Mouse (Mus musculus) kidney, adult 2 months (tissue): Measurements from ENCODE around the gene Kcnj15.

Experiments used
- CTCF ChIP-seq: fragments of 200-500 bp; conservative IDR thresholded peaks from 2 replicates; pipeline ENCODE4 v1.5.1; 2011; ENCODE audit warnings: low read depth, mild to moderate bottlenecking, control low read depth, low read length, moderate library complexity, mixed read lengths; ENCODE audit not compliant: insufficient read depth, insufficient read length
- POLR2A ChIP-seq: fragments of 200-500 bp; IDR thresholded peaks from one replicate; pipeline ENCODE4 v1.6.1; 2011; ENCODE audit warnings: low read depth, low read length, control low read depth

DNA sequence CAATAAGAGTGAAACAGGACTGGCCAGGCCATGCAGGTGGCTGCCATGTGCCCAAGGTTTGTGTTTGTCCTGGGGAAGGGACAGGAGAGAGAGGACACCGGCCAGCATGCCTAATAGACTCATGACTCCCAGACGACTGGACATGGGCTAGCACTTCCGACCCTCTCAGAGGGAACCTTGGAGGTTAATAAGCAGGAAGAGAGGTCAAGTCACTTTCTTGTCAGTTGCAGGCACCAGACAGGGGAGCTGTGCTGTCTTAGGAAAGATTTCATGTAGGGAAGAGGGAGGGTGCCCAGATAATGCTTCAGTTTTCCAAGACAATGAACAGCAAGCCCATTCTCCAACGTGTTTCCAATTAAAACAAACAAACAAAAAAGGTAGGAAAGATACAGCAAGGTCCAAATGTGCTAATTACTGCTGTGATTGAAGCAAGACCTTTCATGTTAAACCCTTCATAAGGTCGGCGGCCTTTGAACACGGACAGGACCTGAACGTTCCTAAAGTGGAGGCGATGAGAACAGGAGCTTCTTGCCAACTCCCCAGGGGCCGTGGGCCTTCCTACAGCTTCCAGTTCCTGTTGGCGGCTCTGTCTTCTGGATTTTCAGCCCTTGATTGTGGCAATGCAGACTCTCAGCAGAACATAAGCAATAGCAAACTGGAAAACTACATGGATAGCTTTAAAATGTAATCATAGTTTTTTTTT, 10.3 kb downstream of the Kcnj15 start:
- no peak for TF ChIP-seq CTCF
- TF ChIP-seq POLR2A, result no peak
